Mouse (Mus musculus): ENCODE results near the gene Gpc3.

Gpc3 gene

DNA sequence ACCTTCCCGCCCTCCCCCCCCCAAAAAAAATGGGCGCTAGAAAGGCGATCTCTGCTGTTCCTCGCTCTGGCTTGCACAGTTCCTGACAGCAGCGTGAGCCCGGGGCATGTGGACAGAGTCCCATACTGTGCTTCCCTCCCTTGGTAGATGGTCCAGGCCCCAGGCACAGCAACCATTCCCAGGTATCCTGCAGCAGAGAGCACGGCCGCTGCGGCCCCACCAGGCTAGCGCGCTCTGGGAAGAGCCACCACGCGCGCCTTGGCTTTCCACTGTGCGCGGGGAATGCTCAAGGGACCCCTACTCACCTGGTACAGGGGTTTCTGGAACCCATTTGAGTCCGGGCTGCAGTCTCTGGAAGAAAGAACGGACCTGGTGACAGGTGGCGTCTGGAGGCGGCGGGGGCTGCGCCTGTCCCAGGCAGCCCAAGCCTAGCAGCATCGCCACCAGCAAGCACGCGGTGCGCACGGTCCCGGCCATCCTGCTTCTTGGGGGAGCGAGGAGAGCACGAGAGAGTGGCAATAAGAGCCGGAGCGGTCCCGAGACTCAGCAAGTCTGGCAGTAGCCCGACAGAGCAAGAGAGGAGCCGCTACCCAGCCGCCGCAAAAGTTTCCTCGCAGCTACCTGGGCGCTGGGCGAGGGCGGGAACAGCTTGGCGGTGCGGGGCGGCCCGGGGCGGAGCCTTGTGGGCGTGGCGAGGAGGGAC is at the start of gene Gpc3:
Gpc3 (minus strand) TSS at position 623 of the 703 bp plus-strand sequence.
- DNase-seq (ENCODE audit: low read depth, low spot score), result peak; percentile 2

DNA sequence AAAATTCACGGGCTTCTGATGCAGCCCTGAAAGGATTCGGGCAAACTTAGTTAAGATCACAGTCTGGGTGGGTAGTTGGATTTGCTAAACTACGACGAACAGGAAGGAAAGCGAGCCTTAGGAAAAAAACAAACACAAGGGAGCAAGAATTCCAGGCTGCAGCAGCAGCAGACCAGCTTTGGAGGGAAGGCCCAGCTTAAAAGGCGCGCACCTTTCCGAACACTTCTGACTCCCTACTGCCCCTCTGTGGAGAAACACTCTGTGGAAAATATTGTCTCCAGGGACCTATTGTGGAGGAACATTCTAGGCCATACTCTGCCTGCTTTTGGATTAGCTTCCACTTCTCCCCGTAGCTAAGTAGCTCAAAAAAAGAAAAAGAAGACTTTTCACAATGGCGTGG is 38.2 kb upstream of the Gpc3 start:
- DNase-seq (ENCODE audit: low read depth, low spot score), result no peak

DNA sequence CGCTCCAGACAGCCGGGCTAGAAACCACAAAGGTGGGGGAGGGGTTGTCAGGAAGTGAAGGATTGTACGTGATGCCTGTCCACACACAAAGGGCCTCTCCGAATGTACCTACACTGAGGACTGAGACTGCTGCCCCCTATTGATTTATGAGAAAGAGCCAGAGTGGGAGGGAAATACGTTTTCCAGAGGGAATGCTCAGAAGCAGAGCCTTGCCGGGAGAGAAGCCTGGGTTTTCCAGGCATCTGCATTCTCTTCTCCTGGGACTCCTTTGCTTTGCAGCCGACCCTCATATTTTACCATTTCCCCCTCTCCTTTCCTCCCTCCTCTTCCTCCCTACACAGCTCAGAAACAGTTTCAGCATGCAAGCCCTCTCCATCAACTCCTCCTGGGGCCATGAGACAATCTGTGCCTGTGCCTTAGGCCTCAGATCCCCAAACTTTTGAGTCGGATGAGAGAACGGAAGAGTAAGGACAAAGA is 37.8 kb upstream of the Gpc3 start:
- DNase-seq (ENCODE audit: low read depth, low spot score), result no peak

DNA sequence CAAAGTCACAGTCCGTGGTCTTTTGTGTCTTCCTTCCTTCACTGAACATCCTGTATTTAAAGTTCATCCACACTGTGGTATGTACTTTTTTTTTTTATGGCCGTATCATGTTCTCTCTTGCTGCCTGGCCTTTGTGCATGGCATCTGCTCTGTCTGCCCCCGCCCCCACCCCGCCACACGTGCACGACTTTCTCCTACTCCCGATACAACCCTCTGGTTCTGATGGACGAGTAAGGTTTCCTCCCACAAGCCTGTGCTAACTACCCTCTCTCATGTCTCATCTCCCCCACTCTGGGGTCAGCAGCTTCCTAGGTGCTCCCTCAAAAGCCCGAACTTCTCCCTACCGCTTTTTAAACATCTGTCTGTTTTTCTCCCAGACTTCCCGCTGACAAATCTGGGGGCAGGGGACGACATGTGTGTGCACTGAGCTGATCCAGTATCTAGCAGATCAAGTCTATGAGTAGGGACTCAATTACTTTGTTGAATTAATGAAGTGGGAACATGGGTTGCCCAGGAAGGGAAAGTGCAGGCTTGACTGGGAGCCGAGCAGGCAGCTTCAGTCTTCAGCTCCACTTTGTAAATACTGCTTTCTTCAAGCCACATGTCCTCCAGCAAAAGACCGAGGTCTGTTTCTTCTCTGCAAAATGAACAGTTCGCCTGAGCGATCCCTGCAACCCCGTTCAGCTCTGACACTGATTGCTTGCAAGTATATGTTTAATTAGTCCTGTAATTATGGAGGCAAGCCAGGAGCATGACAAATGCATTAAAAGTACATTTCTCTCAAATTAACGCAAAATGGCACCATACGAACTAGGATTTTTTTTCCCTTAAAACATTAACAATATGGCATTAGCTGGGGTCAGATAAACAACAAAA is 35.4 kb upstream of the Gpc3 start:
- DNase-seq (ENCODE audit: low read depth, low spot score), result no peak

DNA sequence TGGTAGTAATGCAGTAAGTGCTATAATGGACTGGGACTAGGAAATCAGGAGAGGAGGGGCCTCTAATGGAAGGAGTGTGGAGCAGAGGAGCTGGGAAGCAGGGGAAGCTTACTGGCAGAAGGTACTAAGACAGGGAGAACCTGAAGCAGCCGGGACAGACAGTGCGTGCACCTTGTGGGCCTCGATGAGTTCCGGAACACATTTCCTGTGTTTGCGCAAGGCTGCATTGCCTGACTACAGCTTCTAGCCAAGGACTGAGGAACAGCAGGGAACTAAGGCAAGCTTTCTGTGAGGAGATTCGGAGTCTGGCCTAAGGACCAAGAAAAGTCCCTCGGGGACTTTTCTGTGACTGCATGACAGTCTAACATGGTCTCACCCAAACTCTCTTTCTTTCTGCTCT is 30.6 kb upstream of the Gpc3 start:
- no peak for DNase-seq (ENCODE audit: low read depth, low spot score)

DNA sequence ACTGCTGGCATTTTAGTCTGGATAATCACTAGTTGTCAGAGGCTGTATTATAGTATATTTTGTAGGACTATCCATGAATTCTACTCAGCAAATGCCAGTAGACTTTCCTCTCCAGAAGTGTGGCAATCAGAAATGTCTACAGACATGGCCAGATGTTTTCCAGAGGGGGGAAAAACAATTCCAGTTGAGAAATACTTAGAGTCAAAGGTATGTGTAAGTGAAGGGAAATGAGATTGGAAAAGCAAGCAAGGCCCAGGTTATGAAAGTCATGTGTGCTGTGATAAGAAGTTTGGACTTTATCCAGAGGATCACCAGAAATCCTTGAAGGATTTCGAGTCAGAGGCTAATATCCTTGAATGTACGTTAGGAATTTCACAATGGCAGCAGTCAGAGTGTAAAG is 29.6 kb upstream of the Gpc3 start:
- no peak for DNase-seq (ENCODE audit: low read depth, low spot score)

DNA sequence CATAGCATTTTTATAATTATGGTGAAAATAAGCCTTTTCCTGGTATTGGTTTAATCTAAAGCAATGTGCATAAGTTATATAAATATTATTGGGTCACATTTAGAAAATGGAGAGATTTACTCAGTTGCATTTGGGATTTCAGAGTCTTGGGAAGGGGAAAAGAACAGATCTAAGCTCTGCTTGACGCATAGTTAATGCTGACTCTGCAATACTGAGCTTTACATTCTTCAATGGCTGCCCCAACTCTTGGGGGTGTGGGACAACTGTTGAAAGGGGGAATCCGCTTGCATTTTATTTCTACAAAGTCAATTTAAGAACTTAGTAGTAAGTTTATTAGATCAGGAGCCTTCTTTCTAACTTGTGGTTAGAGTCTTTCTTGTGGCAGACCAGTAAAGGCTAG is 28.4 kb upstream of the Gpc3 start:
- DNase-seq (ENCODE audit: low read depth, low spot score), result no peak

DNA sequence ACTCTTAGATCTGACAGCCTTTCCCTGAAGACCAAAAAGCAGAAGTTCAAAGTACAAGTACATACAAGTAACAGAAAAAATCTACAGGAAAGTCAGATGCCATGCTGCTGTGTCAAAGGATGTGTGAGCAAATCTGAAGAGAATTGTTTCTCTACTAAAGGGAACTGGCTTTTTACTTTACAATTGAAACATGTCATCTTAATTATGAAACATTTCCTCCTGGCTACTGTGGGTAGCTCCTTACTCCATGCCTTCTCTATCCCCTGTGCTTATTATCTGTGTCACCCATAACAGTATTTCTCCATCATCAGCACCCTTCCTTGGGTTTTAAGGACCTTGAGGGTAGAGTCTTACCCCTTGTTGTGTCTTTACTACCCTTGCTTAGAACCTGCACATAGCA is 23.7 kb upstream of the Gpc3 start:
- no peak for DNase-seq (ENCODE audit: low read depth, low spot score)

DNA sequence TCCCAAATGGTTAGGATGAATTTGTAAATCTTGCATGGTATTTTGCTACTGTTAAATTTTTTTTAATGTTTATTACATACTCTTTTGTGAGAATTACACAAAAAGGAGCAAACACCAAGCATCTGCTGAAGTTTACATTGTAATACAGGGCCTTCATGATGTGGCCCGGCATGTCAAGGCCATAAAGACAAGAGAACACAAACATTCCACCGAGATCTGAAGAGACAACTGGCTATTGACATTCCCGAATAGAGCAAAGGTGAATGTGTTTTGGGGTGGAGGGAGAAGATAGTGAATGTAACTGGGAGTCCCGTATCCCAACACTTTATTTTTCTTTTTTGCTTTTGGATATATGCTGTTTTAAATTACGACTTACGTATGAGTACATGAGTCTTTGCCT is 20.2 kb upstream of the Gpc3 start:
- no peak for DNase-seq (ENCODE audit: low read depth, low spot score)

DNA sequence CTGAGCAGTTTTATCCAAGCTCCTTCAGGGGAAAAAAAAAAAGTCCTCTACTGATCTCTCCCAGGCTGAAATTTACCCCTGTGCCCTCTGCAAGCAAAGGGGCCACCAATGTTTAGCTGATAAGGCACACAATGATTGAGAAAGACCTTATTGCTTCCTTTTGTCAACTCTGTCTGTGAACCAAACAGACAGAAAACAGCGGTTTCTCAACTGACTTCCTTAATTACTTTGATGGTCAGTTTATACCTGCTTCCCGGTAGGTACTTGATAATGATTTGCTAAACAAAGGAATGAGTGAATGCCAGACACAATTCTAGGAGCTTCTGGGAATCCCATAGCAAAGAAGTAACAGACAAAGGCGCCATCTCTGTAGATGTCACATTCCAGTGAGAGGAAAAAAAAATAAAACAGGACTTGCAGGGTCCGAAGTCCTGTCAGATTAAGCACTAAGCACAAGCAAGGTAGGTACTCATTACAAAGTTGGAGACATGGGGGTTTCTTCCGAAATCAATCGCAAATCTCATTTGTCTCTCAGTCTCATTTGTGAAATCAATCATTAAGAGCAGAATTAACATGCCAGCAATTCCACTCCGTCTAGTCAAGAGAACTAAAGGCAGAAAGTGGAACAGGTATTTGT is 19.1 kb upstream of the Gpc3 start:
- no peak for DNase-seq (ENCODE audit: low read depth, low spot score)

DNA sequence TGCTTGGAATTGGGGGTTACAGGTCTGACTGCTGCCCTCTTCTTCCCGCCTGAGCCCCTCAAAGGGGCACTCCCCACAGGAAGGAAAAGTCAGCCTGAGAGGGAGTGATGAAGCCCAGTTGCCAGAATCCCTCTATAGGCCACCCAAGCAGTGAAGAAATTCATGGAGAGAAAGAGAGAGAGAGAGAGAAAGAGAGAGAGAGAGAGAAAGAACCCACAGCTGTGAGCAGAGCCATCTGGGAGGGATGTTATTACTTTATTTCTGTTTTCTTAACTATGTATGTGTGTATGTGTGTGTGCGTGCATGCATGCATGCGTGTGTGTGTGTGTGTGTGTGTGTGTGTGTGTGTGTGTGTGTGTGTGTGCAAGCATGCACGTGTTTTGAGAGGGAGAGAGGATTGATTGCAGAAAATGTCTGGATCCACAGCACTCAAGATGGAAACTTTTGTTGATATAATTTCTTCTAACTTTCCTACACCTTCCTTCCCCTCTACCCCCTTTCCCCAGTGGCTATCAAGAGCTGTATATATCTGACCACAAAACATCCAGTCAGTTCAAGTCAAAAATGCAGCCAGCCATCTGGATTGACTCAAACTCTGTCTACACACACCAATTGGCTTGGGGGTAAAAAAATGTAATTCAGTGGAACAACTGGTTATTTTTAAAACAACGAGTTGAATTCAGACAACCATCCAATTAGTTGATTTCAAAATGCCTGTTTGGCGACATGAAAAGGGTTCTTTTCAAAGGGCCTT is 13.4 kb upstream of the Gpc3 start:
- no peak for DNase-seq (ENCODE audit: low read depth, low spot score)

DNA sequence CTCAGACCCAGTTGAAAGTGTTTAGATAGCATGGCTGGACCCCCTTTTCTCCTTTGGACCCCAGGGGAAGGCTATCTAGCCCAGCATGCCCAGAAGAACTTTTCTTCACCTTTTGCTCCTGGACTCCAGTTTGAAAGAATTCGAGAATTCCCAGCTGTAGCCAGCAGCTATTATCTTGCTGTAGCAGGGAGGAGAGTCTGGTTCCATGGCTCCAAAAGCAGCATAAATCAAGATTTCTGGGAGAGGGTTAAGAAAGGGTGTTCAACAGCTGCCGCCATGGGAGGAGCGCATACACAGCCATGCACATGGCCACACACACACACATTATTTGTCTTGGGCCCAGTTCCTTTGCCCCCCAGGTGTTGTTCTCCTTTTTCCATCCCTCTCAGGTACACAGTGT is 4.1 kb upstream of the Gpc3 start:
- no peak for DNase-seq (ENCODE audit: low read depth, low spot score)

DNA sequence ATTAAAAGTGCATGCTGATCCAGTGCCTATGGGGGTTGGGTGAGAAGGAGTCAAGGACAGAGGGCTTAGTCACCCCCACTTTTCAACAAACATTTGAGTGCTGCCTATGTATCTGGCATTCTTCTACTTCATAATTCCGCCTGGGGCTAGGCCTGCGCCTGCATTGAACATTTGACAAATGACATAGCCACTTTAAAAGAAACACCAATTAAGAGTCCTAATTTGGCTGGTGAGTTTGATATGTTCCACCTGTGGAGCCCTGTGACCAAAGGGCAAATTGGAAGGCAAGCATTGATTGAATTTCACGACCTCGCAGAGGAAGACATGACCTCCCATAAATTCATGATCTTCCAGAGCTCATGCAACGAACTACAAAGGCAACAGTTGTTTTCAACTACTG is 2.4 kb upstream of the Gpc3 start:
- no peak for DNase-seq (ENCODE audit: low read depth, low spot score)

DNA sequence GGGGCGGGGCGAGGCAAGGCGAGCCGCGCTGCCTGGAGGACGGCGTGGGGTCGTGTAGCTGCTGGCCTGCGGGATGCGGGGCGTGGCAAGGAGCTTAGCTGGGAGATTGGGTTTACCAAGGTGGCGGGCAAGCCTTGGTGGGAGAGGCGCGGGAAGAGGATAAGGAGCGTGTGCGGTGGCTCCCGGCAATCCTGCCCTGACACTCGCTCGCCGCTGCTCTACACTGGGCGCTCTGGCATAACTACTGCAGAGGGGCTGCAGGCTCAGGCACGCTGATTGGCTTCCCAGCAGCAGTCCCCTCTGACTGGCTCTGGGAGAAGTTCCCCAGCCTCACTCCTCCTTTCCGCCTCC is 256 bp upstream of the Gpc3 start:
- DNase-seq (ENCODE audit: low read depth, low spot score), result no peak

DNA sequence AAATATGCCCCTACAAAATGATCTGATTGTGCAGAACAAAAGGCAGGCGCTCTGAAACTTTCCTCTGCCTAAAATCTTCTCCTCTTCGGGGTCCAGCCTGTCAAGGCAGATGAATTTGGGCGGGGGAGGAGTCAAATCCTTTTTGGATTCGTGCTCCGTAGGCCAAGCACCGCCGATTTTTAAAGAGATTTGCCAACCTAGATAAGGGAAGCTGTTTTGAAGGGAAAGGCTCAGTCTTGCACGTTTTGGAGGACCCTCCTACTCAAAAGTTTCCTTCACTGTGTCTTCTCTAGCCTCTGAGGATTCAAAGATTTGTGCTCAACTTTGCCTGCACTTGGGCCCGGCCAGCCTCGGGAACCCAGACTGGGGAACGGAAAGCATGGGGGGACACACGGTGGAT is 944 bp downstream of the Gpc3 start:
- DNase-seq (ENCODE audit: low read depth, low spot score), result no peak

DNA sequence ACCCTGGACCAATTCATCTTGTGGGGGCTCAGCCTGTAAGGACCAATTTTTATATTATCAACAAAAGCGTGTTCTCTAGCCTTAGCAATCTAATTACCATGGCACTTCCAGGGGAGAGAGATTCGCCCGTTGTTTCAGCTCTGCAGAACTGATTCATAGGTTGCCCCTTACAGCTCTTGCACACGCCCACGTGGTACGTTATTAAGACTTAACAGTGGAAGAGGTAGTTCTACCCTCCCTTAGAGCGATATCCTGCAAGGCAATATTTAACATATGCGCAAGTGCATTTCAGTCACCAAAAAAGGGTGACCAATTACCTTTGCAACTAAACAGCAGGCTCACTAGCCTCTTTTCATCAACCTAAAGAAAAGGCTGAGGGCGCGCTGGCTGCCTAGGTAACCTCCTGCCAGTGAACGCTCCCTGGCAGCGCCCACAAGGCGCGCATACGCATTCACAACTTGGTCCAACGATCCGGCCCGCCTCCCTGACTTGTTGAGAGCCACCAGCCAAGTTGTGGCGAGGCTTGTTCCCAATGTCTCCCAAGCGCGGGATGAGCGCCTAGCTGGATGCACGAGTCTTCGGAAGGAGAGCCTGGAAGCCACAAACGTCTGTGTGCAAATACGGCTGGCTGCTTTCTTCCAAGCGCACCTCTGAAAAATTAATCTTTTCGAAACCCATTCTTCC is 1.6 kb downstream of the Gpc3 start:
- DNase-seq (ENCODE audit: low read depth, low spot score), result no peak

DNA sequence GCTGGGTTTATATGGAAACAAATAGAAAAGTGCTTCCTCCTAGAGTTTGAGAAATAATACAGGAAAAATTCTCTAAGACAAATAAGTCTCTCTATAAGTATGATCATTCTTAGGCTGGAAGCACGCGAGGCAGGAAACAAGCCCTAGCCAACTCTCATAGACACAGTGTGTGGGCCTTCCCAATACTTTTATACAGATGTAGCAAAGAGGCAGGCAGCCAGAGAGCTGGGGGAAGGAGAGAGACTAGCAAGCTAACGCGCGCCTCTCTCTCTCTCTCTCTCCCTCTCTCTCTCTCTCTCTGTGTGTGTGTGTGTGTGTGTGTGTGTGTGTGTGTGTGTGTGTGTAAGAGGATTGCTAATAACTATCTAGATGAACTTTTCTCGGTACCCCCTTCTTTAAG is 2.2 kb downstream of the Gpc3 start:
- no peak for DNase-seq (ENCODE audit: low read depth, low spot score)

DNA sequence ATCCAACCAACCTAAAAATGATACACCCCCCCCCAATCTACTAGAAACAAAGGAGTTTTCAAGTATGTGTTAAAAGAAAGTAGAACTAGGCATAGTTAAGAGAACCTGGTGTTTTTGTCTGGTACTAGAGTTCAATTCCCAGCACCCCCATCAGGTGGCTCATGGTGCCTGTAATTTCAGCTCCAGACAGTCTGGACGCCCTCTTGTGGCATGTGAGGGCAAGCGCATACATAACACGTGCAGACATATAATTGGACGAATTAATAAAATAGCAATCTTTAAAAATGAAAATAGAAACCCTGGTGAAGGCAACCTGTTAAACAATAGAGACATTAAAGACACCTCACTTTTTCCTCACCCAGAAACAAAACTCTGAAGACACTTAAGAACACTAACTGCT is 10.6 kb downstream of the Gpc3 start:
- DNase-seq (ENCODE audit: low read depth, low spot score), result no peak

DNA sequence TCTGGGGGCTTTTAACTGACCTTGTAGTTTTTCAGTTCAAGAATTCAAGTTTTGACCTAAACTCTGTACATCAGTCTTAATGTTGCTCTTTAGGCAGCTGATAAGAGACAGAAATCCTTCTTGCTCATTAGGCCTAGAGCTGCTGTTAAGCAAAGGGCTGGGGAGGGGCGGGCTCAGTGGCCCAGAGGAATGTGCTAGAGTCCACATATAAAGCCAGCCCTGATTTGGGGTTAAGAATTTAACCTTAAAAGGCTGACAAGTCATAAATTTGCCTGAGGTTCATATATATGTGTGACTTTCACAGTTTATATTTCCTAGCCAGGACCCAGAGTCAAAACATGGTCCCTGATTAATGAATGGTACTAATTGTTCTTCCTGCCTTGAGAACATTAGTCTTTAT is 14.5 kb downstream of the Gpc3 start:
- no peak for DNase-seq (ENCODE audit: low read depth, low spot score)

DNA sequence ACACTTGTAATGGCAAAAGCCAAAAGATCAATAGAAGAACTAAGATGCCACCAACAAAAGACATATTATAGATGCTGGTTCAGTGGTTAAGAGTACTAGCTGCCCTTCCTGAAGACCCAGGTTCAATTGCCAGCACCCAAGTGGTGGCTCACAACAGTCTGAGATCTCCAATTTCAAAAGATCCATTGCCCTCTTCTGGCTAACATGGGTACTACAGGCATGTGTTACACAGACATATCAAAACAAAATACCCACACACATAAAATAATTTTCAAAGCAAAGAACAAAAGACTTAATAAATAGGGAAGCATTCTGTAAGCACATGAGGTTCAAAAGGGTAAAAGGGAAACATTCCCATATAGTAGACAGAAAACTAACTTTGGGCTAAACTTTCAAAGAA is 26.1 kb downstream of the Gpc3 start:
- DNase-seq (ENCODE audit: low read depth, low spot score), result no peak

DNA sequence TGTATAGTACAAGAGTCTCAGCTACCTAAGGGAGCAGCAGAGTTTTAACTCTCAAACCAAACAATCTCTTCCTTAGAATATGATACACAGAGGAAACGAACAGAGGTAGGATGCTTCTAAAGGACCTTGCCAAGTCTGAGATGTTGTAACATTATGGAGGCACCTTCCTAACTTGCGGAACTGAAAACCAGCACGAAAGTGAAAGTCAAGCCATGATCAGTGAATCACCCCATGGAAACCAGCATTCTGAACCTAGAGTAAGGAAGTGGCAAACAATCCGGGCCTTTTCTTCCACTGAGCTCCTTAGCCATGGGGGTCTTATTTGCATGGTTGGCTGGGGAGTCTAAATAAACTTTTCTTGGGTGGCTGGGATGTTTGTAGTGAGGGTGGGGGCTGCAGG is 53.8 kb downstream of the Gpc3 start:
- DNase-seq (ENCODE audit: low read depth, low spot score), result no peak
